Mouse (Mus musculus): ENCODE measurements around the gene Arsa.

DNA sequence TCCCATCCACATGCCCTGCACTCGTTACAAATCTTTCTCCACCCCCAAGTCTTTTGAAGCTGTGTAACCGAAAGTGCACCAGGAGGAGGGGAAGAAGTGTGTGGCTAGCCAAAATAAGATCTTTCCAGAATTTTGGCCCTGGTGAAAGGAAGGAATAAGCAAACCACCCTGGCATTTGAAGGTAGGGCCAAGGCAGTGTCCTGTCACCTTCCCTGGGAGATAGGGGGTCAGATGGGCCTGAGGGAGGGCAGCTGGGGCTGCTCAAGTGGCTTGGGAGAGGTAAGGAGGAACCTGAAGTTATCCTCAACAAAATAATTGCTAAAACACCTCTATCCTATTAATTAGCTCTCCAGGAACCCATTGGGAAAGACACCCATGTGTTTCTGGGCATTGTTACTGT, 19.6 kb upstream of the Arsa start:
- TF ChIP-seq POLR2A (IDR thresholded peaks at IDR 0.05; ENCODE audit: control insufficient read depth, low read depth, low read length) (no peak), CTCF (IDR thresholded peaks at IDR 0.05; ENCODE audit: control insufficient read depth, insufficient read depth, insufficient replicate concordance, low read depth, low read length) (no peak)
